Mouse (Mus musculus) ES-Bruce4 (cell line): ENCODE measurements around the gene Izumo4. TPM values are rescaled to one million over a fixed set of nuclear protein-coding genes. Genes with fewer than 3 reads are reported as not detected.

Experiments used
- H3K27ac ChIP-seq: 2 replicates; pipeline ENCODE4 v1.5.1; 2012; ENCODE audit warnings: low read length, inconsistent platforms; ENCODE audit not compliant: insufficient read depth
- H3K27me3 ChIP-seq: 2 replicates; pipeline ENCODE4 v1.6.1; 2012; ENCODE audit warnings: mild to moderate bottlenecking, low read length, inconsistent platforms; ENCODE audit not compliant: control insufficient read depth, poor library complexity, insufficient read depth, severe bottlenecking
- H3K36me3 ChIP-seq: 2 replicates; pipeline ENCODE4 v1.6.1; 2012; ENCODE audit warnings: inconsistent platforms, mild to moderate bottlenecking, low read length, moderate library complexity; ENCODE audit not compliant: control insufficient read depth, poor library complexity, insufficient read depth, severe bottlenecking
- H3K4me1 ChIP-seq: one replicate; pipeline ENCODE4 v1.8.1; 2011; ENCODE audit warnings: low read length; ENCODE audit not compliant: control insufficient read depth, insufficient read depth
- H3K4me3 ChIP-seq: 2 replicates; pipeline ENCODE4 v1.5.1; 2011; ENCODE audit warnings: low read depth, mild to moderate bottlenecking, low read length
- H3K9ac ChIP-seq: 2 replicates; pipeline ENCODE4 v1.6.1; 2012; ENCODE audit warnings: low read depth, mild to moderate bottlenecking, inconsistent platforms; ENCODE audit not compliant: poor library complexity, severe bottlenecking
- H3K9me3 ChIP-seq: replicated peaks from 2 replicates; pipeline ENCODE4 v1.6.1; 2012; ENCODE audit warnings: mild to moderate bottlenecking, low read length, inconsistent platforms; ENCODE audit not compliant: control insufficient read depth, poor library complexity, insufficient read depth, severe bottlenecking
- CTCF ChIP-seq: IDR thresholded peaks from one replicate; pipeline ENCODE4 v1.8.1; 2011; ENCODE audit warnings: low read depth, low read length
- EP300 ChIP-seq: IDR thresholded peaks from 2 replicates; pipeline ENCODE4 v1.6.1; 2011; ENCODE audit warnings: low read depth, low read length; ENCODE audit not compliant: insufficient read depth
- POLR2A ChIP-seq: IDR thresholded peaks from one replicate; pipeline ENCODE4 v1.8.1; 2011; ENCODE audit warnings: low read length; ENCODE audit not compliant: insufficient read depth
- polyA plus RNA-seq: library from polyadenylated mRNA; stranded (reverse); fragments of >200 nt; gene quantifications from 2 replicates; pipeline ENCODE4 v1.2.4, GENCODE M21; 2011; ENCODE audit warnings: low read depth; ENCODE audit not compliant: missing spikeins, insufficient read depth, insufficient read length

Gene Izumo4
- polyA plus RNA-seq, 1 experiment, result 7.2 TPM

- Histone ChIP-seq H3K27ac (peak overlapping the region; percentile 79), H3K9ac (no peak overlapping the region; the same call in 1 of the 2 replicates), H3K27me3 (no peaks in the 10 kb centered on the region), H3K4me3 (no peak overlapping the region), H3K9me3 (no peaks in the 10 kb centered on the region), H3K36me3 (no peaks in the 10 kb centered on the region), H3K4me1 (peaks cover 5% of the 10 kb centered on the region)
- TF ChIP-seq EP300, result no peak
These were observed 6.0 kb upstream of the Izumo4 start for GRCm38 (mm10) chr10:80695801-80696501.

GRCm38 (mm10) chr10:80696502-80697392 is 5.2 kb upstream of the Izumo4 start:
- H3K9ac ChIP-seq, result no peak overlapping the region
- H3K27ac ChIP-seq, result peak overlapping the region; percentile 79

DNA sequence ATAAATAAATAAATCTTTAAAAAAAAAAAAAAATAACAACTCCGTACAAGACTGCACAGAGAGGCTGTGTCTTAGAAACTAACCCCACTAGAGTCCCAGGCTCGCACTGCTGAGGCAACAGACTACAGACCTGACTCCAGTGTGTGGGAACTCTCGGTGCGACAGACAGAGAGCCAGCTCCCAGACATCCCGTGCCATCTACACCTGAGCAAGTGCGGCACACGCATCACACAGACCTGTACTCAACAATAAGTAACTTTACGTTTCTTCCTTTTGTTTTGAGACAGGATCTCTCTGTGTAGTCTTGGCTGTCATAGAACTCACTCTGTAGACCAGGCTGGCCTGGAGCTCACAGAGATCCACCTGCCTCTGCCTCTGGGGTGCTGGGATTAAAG is 4.6 kb upstream of the Izumo4 start:
- no peaks in the 10 kb centered on the region for H3K36me3 ChIP-seq
- H3K9ac ChIP-seq, result no peak overlapping the region
- TF ChIP-seq CTCF (no peak), POLR2A (no peak), EP300 (no peak)
- no peak overlapping the region for H3K4me3 ChIP-seq
- H3K27me3 ChIP-seq, result no peaks in the 10 kb centered on the region
- no peak overlapping the region for H3K27ac ChIP-seq
- no peaks in the 10 kb centered on the region for H3K9me3 ChIP-seq
- peaks cover 5% of the 10 kb centered on the region for H3K4me1 ChIP-seq

More at GRCm38 (mm10) chr10:80696502-80697392, 5.2 kb upstream of the Izumo4 start:
- Histone ChIP-seq H3K4me1 (peaks cover 5% of the 10 kb centered on the region), H3K9me3 (no peaks in the 10 kb centered on the region), H3K27me3 (no peaks in the 10 kb centered on the region), H3K36me3 (no peaks in the 10 kb centered on the region), H3K4me3 (no peak overlapping the region)
- no peak for TF ChIP-seq EP300
- no peak for TF ChIP-seq POLR2A

DNA sequence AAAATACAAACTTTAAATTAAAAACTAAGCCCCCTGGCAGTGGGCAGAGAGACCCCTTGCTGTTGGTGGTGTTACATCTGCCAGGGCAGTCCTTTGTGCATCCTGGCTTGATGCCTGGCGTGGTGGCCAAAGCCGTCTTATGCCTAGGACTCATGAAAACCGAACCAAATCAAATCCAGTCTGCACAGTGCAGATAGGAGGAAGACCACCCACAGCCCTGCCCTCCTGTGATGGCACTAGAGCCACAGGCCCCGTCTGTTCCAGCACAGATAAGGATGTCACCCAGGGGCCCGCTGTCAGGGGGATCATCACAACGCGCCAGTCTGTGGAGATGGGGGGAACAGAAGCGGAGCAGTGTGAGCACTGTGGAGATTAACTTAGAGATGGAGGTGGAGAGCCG is 4.2 kb upstream of the Izumo4 start:
- Histone ChIP-seq H3K27me3 (no peaks in the 10 kb centered on the region), H3K4me3 (no peak overlapping the region), H3K27ac (no peak overlapping the region), H3K4me1 (peaks cover 5% of the 10 kb centered on the region), H3K9me3 (no peaks in the 10 kb centered on the region), H3K9ac (no peak overlapping the region), H3K36me3 (no peaks in the 10 kb centered on the region)
- TF ChIP-seq CTCF (no peak), POLR2A (no peak), EP300 (no peak)

DNA sequence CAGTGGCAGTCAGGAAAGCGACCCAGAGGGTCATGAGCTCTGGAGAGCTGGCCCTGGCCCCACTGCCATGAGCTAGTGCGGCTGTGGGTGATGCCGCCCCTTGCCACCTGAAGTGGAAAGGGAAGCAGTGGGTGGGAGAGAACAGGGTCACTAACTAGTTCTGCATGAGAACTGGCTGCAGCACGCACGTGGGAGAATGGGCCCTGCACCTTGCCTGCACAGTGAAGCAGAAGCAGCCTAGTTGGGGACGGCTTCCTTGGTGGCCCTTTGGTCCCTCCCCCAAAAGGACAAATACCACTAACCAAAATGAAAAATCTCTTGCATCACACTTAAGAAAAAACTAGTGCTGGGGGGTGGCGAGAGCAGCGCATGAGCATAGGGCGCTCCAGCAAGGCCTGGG is 3.4 kb upstream of the Izumo4 start:
- H3K4me1 ChIP-seq, result peaks cover 5% of the 10 kb centered on the region
- no peak overlapping the region for H3K4me3 ChIP-seq
- TF ChIP-seq EP300 (no peak), POLR2A (no peak), CTCF (no peak)
- no peak overlapping the region for H3K27ac ChIP-seq
- H3K9me3 ChIP-seq, result no peaks in the 10 kb centered on the region
- no peak overlapping the region for H3K9ac ChIP-seq
- H3K27me3 ChIP-seq, result no peaks in the 10 kb centered on the region
- no peaks in the 10 kb centered on the region for H3K36me3 ChIP-seq

- H3K9me3 ChIP-seq, result no peaks in the 10 kb centered on the region
- no peaks in the 10 kb centered on the region for H3K27me3 ChIP-seq
- no peaks in the 10 kb centered on the region for H3K36me3 ChIP-seq
- peaks cover 5% of the 10 kb centered on the region for H3K4me1 ChIP-seq
- H3K4me3 ChIP-seq, result no peak overlapping the region
- H3K27ac ChIP-seq, result no peak overlapping the region
- no peak overlapping the region for H3K9ac ChIP-seq
- no peak for TF ChIP-seq POLR2A
- no peak for TF ChIP-seq EP300
- no peak for TF ChIP-seq CTCF
These were observed 1.9 kb upstream of the Izumo4 start for GRCm38 (mm10) chr10:80700038-80700504.
